Mouse (Mus musculus) thymus, postnatal 0 days (tissue): ENCODE results near the gene Slc26a3. TPM values are rescaled to one million over a fixed set of nuclear protein-coding genes. Genes with fewer than 3 reads are reported as not detected.
"Not testable (repeated sequence)": the region's sequence is repeated elsewhere in the genome, so short reads cannot be mapped to it uniquely, and the experiment has no call there.

Source experiments
- DNase-seq: peaks from one replicate; pipeline ENCODE4 v3.0.0-alpha.2; 2015; ENCODE audit warnings: low spot score
- polyA plus RNA-seq: library from polyadenylated mRNA; unstranded; fragments of >200 nt; fragmentation: Nextera tagmentation; extraction: Ambion mirVana; gene quantifications from 2 replicates; pipeline ENCODE4 v1.2.1, GENCODE M21; 2015

The Slc26a3 gene
- polyA plus RNA-seq, 1 experiment from 2014 or later: not detected

DNA sequence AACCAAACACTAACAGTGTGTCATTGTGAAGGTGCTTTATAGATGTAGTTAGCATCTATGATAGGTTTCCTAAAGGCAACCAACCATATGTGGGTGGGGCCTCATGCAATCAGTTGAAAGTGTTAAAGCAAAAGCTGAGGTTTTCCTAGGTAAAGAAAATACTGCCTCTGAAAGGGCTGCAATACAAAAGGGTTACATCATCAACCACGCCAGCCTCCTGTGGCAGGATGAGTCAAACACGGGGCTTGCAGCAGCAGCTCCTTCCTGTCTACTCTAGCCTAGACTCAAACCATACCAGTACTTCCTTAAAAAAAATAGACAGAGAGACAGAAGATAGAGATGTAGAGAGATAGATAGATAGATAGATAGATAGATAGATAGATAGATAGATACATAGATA lies 25.3 kb downstream of the Slc26a3 start:
- no peak for DNase-seq

DNA sequence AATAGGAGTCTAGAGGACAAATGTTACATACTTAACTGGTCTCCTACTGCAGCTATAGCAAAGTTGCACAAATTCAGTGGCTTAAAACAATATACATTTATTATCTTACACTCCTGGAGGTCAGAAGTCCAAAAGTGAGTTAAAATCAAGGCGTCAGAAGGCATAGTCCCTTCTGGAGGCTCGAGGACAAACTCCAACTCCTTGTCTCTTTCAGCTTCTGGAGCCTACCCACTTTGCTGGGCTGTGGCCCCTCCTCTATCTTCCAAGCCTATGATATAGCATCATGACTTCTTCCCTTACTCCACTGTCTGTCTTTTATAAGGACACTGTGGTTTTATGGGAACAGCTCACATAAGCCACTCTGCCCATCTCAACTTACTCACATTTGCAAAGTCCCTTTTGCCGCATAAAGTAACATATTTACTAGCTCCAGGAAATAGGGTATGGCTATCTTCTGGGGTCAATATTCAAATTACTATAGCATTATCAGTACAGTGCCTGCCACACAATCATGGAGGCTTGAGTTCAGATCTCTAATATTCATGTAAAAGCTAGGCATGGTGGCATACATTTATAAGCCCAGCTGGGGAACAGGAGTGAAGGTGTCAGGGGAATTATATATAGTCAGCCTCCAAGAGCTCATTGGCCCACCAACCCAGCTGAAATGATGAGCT lies 31.4 kb downstream of the Slc26a3 start:
- no peak for DNase-seq

DNA sequence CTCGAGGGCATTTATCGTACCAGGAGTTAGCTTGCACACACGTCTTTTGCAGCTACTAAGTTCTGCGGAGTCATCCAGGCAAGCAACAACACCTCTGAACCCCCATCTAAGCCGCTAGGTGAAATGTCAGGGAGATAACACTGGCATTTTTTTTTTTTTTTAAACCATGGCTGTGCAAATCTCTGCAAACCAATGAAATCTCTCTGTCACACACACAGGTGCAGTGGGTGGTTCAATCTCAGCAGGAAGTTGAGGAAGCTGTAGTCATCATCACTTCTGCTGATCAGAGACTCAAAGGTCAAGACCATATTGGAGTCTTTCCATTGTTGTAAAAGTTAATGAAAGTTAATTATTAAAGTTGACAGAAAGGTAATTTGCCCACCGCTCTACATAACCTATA lies 47.1 kb downstream of the Slc26a3 start:
- no peak for DNase-seq

DNA sequence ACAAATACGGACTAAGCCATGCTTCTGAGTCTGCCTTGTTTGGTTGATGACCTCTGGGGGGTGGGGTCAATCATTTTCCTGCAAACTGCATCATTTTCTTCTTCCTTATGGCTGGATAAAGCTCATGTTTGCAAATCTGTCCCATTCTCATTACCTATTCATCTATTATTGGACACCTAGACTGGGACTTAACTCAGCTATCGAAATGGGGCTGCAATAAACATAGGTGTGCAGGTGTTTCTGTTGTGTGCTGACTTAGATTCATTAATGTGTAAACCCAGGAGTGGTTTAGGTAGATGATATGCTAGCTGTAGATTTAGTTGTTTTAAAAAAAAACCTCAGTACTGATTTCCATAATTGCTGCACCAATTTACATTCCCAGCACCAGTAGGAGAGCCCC lies 48.9 kb downstream of the Slc26a3 start:
- DNase-seq: no peak

DNA sequence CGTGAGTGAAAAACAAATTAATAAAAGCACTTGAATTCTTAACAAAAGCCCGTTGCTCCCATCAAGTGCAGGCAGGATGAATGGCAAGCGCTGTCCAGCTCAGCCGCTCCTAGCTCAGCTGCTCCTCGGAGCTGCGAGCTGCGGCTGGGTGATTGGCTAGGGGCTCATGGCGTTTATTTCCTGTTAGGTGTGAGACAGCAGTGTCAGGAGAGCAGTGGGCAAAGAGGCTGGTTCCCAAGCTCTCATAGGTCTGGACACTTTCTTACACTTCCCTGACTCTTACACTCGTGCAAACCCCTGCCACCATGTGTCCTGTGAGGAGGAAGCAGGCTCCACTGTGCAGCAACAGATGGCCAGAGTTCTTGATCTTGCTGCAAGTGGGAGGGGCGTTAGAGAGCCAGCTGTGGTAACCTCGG lies 53.5 kb downstream of the Slc26a3 start:
- DNase-seq: peak; percentile 22

DNA sequence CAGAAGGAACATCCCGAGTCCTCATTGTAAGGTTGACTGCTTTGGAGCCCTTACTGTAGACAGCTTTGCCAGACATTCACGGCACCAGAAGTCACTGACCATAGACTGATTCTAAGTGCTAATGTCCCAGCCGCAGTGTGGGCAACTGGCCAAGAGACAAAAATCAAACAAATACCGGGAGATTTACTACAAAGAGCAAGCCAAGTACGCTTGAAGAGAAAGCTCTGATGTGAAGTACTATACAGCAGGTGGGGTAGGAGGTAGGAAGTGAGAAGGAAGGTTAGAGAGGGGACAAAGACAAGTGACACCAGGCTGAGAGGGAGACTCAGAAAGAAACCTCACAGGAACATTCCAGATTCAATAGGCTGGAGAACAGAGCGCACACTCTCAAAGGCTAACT lies 54.2 kb downstream of the Slc26a3 start:
- no peak for DNase-seq

DNA sequence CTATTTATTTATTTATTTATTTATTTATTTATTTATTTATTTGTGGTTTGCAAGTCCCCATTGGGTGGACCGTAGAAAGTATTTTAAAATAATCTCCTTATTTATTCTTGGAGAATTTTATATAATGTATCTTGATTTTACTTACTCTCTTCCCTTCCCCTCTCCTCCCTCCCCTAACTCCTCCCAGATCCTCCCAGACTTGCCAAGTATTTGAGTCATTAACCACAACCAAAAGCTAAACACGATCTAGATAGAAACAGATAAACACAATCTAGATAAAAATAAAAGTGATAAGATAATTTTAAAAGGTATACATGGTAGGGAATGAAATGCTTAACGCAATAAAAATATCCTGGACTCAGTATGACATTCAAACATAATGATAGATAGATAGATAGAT lies 58.7 kb downstream of the Slc26a3 start:
- DNase-seq: no peak

DNA sequence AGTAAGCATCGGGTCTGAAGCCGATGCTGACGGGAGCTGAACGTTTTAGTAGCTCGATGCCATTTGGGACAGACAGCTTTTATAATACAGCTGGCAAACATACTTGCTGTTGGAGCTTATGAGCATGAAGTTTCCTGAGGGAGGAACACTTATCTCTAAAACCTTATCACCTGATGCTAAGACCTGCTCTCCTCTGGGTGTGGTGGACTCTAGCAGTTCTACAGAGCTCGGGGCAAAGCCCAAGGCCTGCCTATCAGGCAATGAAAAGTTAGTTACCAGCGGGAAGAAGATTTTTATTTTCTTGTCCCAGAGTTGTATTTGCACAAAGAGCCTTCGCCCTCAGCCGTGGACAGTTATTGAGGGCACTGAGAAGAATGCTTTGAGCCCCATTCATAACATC lies 65.6 kb downstream of the Slc26a3 start:
- DNase-seq: no peak

DNA sequence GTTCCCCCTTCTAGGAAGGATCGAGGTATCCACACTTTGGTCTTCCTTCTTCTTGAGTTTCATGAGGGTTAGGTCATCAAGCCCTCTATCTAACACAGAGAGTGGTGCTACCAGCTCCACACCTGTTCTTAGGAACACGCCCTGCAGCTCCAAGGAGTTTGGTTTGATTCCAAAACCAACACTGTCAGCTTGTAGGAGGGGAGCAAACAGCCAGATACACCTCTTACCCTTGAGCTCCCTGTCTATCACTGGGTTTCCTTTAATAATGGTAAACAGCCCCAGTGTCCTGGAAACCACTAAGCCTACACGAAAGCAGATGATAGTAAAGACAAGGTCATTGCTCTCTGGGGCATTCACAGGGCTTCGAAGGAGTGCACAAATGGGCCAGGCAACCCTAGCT lies 67.8 kb downstream of the Slc26a3 start:
- no peak for DNase-seq

DNA sequence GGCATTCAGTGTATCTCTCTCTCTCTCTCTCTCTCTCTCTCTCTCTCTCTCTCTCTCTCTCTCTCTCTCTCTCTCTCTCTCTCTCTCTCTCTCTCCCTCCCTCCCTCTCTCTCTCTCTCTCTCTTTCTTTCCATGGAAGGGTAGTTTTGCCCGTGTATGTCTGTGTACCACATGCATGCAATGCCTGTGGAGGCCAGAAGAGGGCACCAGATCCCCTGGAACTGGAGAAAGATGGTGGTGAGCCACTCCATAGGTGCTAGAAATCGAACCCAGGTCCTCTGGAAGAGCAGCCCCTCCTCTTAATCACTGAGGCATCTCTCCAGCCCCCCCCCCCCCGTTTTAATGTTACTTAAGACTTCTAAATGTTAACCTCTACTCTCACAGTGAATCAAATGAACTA lies 69.6 kb downstream of the Slc26a3 start:
- DNase-seq: not testable (repeated sequence)

DNA sequence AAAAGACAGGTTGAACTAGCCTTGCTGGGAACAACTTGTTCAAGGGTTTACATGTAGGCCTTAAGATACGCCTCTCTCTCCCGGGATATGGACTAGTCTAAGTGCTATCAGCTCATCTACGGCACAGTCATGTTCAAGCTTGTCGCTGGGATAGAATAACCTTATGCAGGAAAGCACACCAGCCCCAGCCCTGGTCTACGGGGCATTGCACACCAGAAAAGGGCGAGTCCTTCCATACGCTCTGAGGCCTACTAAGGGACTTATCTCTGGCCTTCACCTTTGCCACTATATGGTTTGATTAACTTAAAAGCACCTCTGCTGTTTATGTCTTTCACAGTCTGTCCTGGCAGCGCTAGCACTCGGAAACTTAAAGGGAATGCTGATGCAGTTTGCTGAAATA lies 70.7 kb downstream of the Slc26a3 start:
- DNase-seq: no peak

DNA sequence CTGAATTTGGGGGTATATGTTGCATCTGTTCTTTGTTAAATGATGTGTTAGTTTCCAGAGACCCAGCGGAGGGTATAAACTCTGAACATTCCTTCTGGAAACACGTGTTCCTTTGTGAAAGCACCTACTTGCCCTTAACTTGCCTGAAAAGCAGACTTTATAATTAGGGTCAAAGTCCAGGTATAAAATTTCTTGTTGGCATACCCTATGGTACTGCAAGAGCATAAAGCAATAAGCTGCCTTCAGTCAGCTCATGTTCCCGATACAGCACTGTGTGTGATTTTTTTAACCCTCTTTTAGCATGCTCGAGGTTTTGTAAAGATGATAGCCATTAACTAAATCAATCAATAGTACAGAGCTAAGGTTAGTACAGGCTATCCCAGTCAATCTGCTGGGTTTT lies 71.9 kb downstream of the Slc26a3 start:
- no peak for DNase-seq

DNA sequence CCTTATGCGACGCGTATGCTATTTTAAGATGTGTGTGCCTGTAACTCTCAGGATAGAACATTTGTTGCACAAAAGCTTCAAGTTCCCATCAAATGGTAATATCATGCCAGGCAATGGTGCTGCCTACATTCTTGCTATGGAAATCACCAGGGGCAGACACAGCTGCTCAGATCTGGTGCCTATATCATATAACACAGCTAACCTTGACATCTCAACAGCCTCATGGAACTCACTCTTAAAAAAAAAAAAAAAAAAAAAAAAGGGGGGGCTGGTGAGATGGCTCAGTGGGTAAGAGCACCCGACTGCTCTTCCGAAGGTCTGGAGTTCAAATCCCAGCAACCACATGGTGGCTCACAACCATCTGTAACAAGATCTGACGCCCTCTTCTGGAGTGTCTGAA lies 87.5 kb downstream of the Slc26a3 start:
- not testable (repeated sequence) for DNase-seq

DNA sequence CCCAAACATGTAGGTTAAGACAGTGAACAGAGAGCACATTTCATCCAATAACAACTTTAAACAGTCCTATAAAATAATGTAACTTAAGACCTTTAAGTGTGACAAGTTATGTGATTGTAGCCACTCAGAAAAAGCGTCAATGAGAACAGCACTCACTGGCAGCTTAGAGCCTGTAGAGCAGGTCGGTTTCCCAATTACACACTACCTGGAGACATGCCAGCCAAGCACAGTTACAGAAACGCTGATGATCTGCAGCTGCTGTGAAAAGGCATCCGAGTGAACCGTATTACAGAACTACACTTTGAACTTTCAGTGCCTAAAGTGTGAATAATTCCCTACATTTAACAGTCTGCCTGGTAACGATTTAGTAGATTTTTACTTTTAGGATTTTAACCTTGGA lies 95.8 kb downstream of the Slc26a3 start:
- DNase-seq: no peak

DNA sequence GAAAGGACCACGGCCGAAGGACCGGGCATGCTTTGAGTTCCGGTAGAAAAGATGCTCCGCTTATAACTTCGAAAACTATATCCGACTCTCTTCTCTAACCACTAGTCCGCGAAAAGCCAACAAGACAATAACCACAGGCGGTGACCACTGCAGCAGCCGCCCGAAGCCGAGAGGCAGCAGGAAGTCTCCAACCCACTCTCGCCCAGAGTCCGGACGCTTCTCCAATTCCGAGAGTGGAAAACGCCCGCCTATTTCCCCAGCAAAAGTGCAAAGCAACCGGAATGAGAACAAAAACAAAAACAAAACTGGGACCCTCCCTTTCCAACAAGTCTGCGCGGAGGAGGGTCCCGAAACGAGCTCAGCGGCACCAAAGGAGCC lies 108.3 kb downstream of the Slc26a3 start:
- DNase-seq: no peak

DNA sequence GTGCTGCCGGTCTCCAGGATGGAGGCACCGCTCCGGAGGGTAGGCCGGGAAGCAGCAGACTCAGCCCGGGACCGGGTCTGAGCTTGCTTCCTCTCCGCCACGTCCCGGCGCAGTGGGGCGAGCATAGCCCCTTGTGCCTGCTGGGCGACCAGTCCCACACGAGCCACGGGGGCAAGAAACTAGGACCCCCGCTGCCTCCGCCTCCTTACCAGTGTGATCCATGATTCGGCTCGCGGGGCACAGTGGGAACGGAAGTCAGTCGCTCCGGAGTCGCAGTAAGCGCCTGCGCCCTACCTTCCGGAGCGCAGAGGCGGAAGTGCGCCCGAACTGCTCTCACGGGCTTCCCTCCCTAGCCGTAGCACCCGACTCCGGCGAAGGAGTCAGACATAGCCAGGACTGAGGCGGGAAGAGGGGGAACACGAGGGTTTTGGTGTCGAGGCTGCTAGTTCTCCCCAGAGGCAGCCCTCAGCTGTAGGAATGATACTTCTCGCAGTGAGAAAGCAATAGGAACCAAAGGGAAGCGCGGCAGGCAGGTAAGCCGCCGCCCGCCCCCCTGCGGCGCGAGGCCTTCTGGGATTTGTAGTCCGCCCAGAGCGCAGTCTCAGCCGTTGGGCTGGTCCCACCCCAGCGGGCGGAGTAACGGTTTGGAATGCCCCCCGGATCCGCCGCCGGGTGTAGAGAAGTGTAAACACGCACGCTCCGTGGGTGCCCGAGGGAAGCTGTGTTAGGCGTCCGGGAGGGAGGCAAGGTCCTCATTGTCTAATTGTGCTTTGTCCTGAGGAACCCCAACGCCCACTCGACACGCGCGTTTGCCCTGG lies 108.9 kb downstream of the Slc26a3 start, which contains the start of gene Cbll1:
Gene Cbll1 (minus strand): TSS at position 303 of the 818 bp plus-strand sequence.
- peak; percentile 96 for DNase-seq

DNA sequence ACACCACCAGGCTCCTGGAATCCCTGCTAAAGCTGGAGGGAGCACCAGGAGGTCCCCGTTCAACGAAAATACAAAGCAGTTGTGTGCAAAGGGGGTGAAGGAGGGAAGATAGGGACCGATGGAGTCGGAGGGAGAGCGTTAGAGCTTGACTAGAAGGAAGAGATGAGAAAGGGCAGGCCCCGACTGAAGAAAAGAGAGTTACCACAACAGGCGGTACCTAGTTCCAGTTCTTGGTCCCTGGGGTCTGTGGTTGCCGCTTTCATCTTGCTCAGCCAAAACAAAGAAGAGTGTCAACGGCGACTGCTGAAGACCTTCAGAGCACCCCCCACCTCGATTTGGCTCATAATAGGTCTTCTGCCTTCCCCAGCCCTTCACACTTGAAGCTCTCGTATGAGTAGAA lies 109.5 kb downstream of the Slc26a3 start:
- DNase-seq: no peak

DNA sequence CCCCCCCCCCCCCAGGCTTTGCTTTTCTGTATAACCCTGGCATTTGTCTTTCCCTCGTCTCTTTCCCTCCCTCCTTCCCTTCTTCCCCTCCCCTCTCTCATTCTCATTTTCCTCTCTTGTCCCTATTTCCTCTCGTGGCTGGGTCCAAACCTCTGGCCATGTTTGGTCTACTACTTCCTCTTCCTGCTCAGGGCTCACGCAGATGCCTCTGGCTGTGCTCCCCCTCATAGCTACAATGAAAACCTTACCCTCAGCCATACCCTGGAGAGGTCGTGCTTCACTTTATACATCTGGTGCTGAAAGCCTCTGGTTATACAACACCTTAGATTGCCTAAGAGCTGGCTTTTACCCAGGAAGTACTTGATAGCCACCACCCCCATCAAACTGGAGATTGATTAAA lies 110.6 kb downstream of the Slc26a3 start:
- no peak for DNase-seq

DNA sequence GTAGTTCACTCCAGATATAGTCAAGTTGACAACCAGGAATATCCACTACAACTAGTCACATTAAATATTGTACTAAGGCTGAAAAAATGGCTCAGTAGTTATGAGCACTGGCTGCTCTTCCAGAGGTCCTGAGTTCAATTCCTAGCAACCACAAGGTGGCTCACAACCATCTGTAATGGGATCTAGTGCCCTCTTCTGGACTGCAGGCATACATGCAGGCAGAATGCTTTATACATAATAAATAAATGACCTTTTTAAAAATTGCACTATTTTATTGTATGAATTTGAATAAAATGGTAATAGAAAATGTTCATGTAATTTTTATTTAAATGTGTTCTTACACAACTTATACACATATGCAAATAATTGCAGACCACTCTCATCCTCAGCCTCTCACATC lies 112.5 kb downstream of the Slc26a3 start:
- DNase-seq: no peak

DNA sequence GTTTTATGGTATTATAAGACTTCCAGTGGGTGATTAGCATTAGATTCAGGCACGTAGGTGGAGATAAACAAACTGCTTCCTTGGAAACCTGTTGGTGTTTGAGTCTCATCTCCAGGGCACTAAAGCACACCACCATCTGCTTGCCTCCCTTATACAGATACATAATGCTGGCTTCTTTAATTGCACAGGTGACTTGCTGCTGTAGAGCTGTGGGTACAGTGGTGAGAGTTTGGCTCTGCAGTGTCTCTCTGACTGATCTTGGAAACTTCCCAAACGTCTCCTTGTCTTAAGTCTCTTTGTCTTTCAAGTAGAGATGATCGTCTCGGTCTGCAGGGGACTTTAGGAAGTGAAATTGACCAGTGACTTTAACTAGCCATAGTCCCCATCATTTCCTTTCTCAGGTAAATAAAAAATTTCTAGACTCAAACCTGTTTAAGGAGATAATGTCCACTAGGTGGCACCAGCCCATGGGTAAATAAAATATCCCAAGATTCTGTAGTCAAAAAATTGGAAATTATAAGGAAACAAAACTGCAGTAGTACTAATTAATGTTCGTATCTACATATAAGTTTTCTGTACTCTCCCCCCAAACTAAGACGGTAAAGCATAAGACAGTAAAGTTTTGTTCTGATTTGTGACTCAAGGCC lies 117.2 kb downstream of the Slc26a3 start:
- peak; percentile 36 for DNase-seq

DNA sequence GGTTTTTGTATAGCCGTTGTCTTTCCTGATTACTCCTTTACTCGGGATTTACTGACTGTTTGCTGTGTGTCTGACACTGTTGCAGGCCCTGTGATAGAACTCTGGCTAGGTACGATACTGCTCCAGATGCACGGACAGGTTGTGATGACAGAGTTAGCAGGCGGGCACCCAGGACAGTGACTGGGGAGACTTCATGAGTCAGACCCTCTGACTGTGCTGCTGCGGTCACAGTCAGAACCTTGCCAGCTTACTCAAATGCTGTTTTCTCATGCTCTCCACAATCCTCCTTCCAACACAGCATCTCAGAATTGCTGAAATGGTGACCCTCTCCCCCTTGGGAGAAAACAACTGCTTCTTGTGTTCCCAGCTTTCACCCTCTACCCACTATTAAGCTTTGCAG lies 117.8 kb downstream of the Slc26a3 start:
- DNase-seq: no peak

DNA sequence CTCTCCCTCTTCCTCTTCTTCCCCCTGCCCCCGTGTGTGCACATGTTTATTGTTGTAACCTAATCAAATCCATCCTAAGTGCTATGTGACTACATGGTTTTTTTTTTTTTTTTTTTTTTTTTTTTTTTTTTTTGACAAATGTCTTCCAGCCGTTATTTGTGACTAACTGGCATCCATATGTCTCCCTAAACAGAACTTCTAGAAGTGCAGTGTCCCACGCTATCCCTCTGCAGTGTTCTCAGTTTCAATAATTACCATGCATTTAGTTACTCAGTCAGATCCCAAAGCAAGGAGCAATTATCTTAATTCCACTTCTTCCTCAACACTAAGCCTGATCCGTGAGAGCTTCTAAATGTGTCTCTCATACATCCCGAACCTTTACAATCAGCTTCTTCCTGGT lies 120.5 kb downstream of the Slc26a3 start:
- no peak for DNase-seq
